Mouse (Mus musculus) heart, postnatal 4 days (tissue): ENCODE measurements at regions not wholly inside any gene's neighbourhood (a gene's known extent, or its start where the extent isn't known, plus 50 kb on each side); places are given as distances from the start of the nearest gene placed in this dataset.

Experiments
- DNase-seq: peaks from one replicate; pipeline ENCODE4 v3.0.0; 2021

- DNase-seq, result no peak
These were observed 319.5 kb upstream of the Trib2 start for GRCm38 (mm10) chr12:16136214-16136671.

DNA sequence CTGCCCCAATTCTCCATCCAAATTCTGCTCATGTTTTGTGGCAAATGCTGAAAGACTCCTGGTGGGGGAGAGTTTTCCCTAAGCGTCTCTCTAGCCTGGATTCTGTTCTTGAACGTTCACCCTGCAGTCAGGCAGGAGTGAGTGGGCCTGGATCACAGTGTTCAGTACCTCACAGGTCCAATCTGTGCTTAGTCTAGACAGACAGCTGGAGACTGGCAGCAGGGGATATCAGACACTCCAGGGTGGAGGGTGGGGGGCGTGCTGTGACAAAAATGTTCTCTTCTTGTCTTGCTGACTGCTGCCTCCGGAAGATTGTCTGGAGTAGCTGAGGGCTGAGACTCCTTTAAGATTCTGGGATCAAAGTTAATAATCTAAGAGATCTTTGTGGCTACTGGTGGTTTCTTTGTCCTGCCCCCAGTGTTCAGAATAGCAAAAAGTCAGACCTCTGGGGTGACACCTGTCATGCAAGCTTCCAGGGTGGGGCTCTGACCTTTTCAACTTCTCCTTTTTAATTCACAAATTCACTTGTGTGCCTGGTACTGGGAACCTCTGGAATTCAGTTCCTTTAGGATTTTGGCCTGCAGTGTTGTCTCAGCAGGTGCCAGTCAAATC is 319.0 kb upstream of the Trib2 start:
- DNase-seq, result no peak

DNA sequence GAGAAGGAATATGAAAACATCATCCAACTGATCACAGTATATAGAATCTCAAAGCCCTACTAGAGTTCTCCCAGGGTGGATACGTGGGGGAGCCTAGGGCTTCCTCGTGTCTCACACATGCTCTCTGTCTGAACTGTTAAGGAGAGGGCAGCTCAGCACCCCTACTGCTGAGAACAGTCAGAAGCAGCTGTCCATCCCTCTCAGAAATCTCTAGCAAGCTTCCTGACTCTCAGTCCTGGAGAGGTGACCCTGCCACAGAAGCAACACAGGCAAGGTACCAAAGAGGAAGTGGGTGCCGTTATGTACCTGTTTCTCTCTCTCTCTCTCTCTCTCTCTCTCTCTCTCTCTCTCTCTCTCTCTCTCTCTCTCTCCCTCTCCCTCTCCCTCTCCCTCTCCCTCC is 317.7 kb upstream of the Trib2 start:
- DNase-seq, result no peak

DNA sequence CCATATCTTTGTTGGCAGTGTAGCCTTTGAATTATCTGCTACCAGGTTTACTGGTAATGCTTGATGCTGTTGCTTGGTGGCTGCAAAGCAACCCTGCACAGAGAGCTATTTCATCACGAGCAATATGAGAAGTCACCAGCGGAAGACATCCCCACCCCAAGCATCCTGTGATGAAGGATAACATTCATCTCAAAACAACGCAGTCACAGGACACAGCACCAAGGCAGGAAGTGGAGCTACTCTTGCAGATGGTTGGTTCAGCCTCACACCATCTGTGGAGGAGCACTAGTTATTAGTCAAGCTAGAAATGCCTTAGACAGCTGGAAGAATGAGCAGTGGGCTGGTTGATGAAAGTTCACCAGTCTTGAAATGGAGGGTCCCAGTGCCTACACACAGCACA is 316.5 kb upstream of the Trib2 start:
- DNase-seq, result no peak

DNA sequence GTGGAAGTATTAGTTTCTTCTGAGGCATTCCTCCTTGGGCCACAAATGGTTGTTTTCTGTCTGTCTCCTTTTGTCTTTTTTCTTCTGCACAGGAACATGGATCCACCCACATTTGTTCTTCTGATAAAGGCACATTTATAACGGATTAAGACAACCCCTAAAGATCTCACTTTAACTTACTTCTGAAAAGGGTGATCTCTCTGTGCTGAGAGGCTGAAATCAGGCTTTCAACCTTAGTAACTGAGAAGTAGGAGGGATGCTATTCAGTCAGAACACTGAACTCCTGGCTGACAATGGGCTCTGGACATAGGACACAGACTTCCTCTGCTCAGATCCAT is 315.0 kb upstream of the Trib2 start:
- DNase-seq, result no peak

GRCm38 (mm10) chr12:16131028-16131739 is 314.5 kb upstream of the Trib2 start:
- no peak for DNase-seq

DNA sequence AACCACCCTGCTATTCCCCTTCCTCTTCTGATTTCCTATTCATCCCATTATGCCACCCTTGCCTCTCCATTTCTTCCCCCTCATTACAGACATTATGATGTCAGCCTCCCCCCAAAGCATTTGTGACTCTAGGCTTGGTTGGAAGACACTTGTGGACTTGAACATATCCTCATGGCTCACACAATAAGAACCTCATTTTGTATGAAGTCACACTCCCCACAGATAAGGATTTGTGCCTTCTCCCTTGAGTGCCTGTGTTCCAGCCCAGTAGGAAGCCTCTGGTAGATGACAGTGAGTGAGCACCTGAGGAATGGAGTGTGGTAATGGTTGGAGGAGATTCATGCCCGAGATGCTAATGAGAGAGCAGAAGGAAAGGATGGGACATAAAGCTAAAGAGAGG is 313.9 kb upstream of the Trib2 start:
- DNase-seq, result no peak

GRCm38 (mm10) chr12:16129923-16130322 is 313.2 kb upstream of the Trib2 start:
- no peak for DNase-seq

- no peak for DNase-seq
These were observed 312.5 kb upstream of the Trib2 start for GRCm38 (mm10) chr12:16129243-16129642.

DNA sequence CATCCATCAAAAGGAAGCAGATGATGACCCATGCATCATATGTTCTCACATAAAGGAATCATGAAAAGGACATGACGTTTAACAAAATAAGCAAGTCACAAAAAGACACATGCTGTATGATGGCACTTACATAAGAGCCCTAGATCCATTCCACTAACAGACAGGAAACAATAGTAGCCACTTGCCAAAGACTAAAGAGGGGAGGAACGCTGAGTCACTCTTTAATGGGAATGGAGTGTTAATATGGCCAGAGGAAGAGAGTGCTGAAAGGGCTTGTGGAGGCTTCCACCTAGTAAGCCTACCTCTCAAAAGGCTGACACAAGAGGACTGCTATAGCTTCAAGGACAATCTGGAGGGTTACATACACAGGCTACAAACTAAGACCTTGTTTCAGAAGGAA is 308.2 kb upstream of the Trib2 start:
- DNase-seq, result no peak

- no peak for DNase-seq
These were observed 305.8 kb upstream of the Trib2 start for GRCm38 (mm10) chr12:16122353-16123127.

GRCm38 (mm10) chr12:16121787-16122186 is 305.1 kb upstream of the Trib2 start:
- DNase-seq, result no peak

DNA sequence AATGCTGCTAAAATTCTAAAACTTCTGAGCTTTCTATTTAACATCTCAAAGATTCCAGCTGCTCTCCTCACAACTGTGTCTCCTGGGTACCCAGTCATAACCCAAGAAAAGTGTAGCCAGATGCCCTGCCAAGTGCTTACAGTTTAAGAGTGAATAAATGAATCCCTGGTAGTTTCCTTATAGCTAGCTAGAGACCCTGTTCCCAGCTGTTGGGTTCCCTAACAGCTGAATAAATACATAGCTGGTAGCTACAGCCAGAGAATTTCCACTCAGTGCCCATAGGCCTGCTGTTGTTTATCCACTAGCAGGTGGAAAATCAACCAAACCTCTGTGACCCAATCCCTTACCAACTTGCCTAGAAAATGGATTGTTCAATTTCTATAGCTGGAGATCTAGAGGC is 302.0 kb upstream of the Trib2 start:
- DNase-seq, result no peak

DNA sequence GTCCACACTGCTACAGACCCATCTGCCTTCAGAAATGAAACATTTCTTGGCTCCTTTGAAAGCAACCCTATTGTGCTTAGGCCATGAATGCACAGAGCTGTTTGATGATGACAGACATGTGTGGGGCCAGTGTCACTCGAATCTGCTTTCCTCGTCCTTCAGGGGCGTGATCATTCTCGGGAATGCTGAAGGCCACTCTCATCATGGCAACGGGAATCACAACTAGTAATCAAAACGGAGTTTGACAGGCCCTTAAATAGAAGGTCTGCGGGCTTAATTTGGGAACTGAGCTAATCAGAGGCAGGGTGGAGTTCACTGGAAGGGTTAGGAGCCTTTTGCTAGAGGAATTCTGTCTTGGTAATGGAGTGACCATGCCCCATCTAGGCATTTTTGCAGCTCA is 290.2 kb upstream of the Trib2 start:
- DNase-seq, result peak; percentile 50

DNA sequence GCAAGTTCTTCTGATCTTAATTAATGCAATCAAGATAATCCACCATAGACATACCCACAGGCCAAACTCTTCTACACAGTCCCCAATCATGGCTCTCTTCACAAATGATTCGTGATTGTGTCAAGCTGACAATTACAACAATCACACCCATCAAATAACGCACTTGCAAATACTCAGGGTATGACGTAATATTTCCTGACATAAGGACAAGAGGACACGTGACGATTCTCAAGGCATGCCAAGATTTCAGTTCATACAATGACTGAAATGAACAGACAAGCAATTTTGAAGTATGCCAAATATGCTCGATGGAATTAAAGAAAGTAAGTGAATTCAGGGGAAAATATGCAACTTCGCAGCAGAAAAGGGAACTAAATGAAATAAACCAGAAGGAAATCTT is 282.1 kb upstream of the Trib2 start:
- DNase-seq, result no peak

GRCm38 (mm10) chr12:16092643-16093042 is 275.9 kb upstream of the Trib2 start:
- DNase-seq, result no peak

DNA sequence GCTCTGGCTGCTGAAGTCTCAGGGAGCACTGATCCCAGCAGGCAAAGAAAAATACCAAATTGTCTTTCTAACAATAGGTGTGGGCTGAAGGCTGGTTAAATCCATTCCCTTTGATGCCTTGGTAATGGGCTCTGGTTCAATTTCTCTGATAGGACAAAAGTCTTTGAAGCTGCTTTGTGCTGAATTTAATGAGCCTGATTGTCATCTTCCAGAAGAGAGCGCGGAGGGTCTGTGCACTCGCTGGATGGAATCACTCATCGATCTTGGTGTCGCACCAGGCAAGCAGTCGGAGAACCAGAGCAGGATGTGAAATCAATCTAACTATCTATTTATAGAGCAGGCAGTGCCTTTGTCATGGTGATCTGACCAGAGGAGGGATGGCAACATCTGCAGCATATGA is 274.6 kb upstream of the Trib2 start:
- DNase-seq, result no peak

GRCm38 (mm10) chr12:16083176-16083575 is 266.5 kb upstream of the Trib2 start:
- no peak for DNase-seq

GRCm38 (mm10) chr12:16077215-16077614 is 260.5 kb upstream of the Trib2 start:
- no peak for DNase-seq

DNA sequence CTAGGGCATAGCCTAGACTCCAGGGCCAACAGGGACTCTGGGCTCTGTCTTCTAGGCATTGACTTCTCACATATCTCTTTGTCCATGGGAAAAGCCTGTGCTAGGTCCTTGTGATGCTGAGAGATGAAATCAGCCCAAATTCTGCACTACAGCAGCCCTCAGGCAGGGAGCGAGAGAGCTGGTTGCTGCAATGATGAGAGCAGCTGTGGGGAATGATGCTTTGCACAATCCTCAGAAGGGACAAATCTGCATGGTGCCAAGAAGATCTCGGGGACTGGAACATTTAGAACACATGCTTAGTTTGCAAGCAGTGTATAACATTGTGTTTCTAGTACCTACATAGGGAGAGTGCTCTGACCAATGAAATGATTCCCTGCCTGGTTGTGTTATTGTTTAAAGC is 259.2 kb upstream of the Trib2 start:
- no peak for DNase-seq

- no peak for DNase-seq
These were observed 252.2 kb upstream of the Trib2 start for GRCm38 (mm10) chr12:16068940-16069339.

- DNase-seq, result no peak
These were observed 246.0 kb upstream of the Trib2 start for GRCm38 (mm10) chr12:16062689-16063088.

GRCm38 (mm10) chr12:16060461-16060860 is 243.7 kb upstream of the Trib2 start:
- no peak for DNase-seq

- DNase-seq, result no peak
These were observed 241.5 kb upstream of the Trib2 start for GRCm38 (mm10) chr12:16058255-16058654.
